Mouse (Mus musculus) hindbrain, embryonic 10.5 days (tissue): ENCODE measurements around the gene Wnk2. TPM values are rescaled to one million over a fixed set of nuclear protein-coding genes. Genes with fewer than 3 reads are reported as not detected.

Source experiments
- DNase-seq: peaks from one replicate; pipeline ENCODE4 v3.0.0-alpha.2; 2017; ENCODE audit warnings: low spot score
- H3K27ac ChIP-seq: fragments of 300-500 bp; sonication (generic); 2 replicates; pipeline ENCODE4 v1.5.1; 2016; ENCODE audit warnings: mild to moderate bottlenecking, moderate library complexity
- H3K27me3 ChIP-seq: fragments of 300-500 bp; sonication (generic); 2 replicates; pipeline ENCODE4 v1.6.1; 2016; ENCODE audit warnings: mild to moderate bottlenecking; ENCODE audit not compliant: poor library complexity, insufficient read depth, severe bottlenecking
- H3K36me3 ChIP-seq: fragments of 300-500 bp; sonication (generic); 2 replicates; pipeline ENCODE4 v1.6.1; 2016; ENCODE audit warnings: mild to moderate bottlenecking, moderate library complexity
- H3K4me1 ChIP-seq: fragments of 300-500 bp; sonication (generic); replicated peaks from 2 replicates; pipeline ENCODE4 v1.6.1; 2016; ENCODE audit warnings: mild to moderate bottlenecking
- H3K4me3 ChIP-seq: fragments of 300-500 bp; sonication (generic); 2 replicates; pipeline ENCODE4 v1.5.1; 2016; ENCODE audit warnings: mild to moderate bottlenecking, moderate library complexity
- H3K9me3 ChIP-seq: fragments of 300-500 bp; sonication (generic); 2 replicates; pipeline ENCODE4 v1.6.1; 2016; ENCODE audit warnings: mild to moderate bottlenecking, moderate library complexity
- WGBS: fragments of 180-500 bp; shearing (Covaris S2); methylation state at CpG from one replicate; pipeline ENCODE4 v1.1.7; 2016; 5-methylcytosine and 5-hydroxymethylcytosine counted together
- polyA plus RNA-seq: library from polyadenylated mRNA; unstranded; fragments of >200 nt; fragmentation: Nextera tagmentation; extraction: Ambion mirVana; gene quantifications from 2 replicates; pipeline ENCODE4 v1.2.1, GENCODE M21; 2016

The Wnk2 gene
- polyA plus RNA-seq, 1 experiment from 2014 or later: 8.5 TPM

GRCm38 (mm10) chr13:49129845-49130244, 18.0 kb downstream of the Wnk2 start:
- peak overlapping the region; percentile 13 for H3K4me3 ChIP-seq

GRCm38 (mm10) chr13:49129154-49129553, 18.7 kb downstream of the Wnk2 start:
- H3K4me3 ChIP-seq: no peak overlapping the region
- WGBS: 100% methylated on average over 1 of the region's 1 CpGs
- peaks cover 66% of the 10 kb centered on the region for H3K4me1 ChIP-seq
- no peaks in the 10 kb centered on the region for H3K9me3 ChIP-seq
- H3K27ac ChIP-seq: peak overlapping the region; percentile 64; the same call in 1 of the 2 replicates
- H3K36me3 ChIP-seq: no peaks in the 10 kb centered on the region
- no peak for DNase-seq
- no peaks in the 10 kb centered on the region for H3K27me3 ChIP-seq

More at GRCm38 (mm10) chr13:49129845-49130244, 18.0 kb downstream of the Wnk2 start:
- peak; percentile 42 for DNase-seq
- Histone ChIP-seq H3K36me3 (no peaks in the 10 kb centered on the region), H3K27ac (peak overlapping the region; percentile 71), H3K4me1 (peaks cover 68% of the 10 kb centered on the region), H3K9me3 (no peaks in the 10 kb centered on the region), H3K27me3 (no peaks in the 10 kb centered on the region)
- 7% methylated on average over 4 of the region's 4 CpGs for WGBS

- Histone ChIP-seq H3K4me3 (peak overlapping the region; percentile 21), H3K9me3 (no peaks in the 10 kb centered on the region), H3K36me3 (no peaks in the 10 kb centered on the region), H3K27me3 (no peaks in the 10 kb centered on the region), H3K27ac (peak overlapping the region; percentile 60; the same call in 1 of the 2 replicates), H3K4me1 (peaks cover 61% of the 10 kb centered on the region)
- no peak for DNase-seq
- 50% methylated on average over 15 of the region's 15 CpGs for WGBS
These were observed 19.8 kb downstream of the Wnk2 start for GRCm38 (mm10) chr13:49127844-49128631.

- H3K27me3 ChIP-seq: no peaks in the 10 kb centered on the region
- 84% methylated on average over 4 of the region's 4 CpGs for WGBS
These were observed 25.7 kb downstream of the Wnk2 start for GRCm38 (mm10) chr13:49122106-49122505.

GRCm38 (mm10) chr13:49117563-49117962, 30.3 kb downstream of the Wnk2 start:
- H3K9me3 ChIP-seq: no peaks in the 10 kb centered on the region
- no peak overlapping the region for H3K27ac ChIP-seq
- H3K36me3 ChIP-seq: no peaks in the 10 kb centered on the region
- WGBS: 88% methylated on average over 8 of the region's 8 CpGs
- H3K4me1 ChIP-seq: peaks cover 19% of the 10 kb centered on the region
- H3K4me3 ChIP-seq: no peak overlapping the region
- H3K27me3 ChIP-seq: no peaks in the 10 kb centered on the region
- DNase-seq: no peak

More at GRCm38 (mm10) chr13:49122106-49122505, 25.7 kb downstream of the Wnk2 start:
- H3K9me3 ChIP-seq: no peaks in the 10 kb centered on the region
- H3K4me3 ChIP-seq: no peak overlapping the region
- no peaks in the 10 kb centered on the region for H3K36me3 ChIP-seq
- peaks cover 7% of the 10 kb centered on the region; the same call in 1 of the 2 replicates for H3K4me1 ChIP-seq
- DNase-seq: no peak
- no peak overlapping the region for H3K27ac ChIP-seq

- 89% methylated on average over 14 of the region's 14 CpGs for WGBS
- no peak for DNase-seq
These were observed 32.9 kb downstream of the Wnk2 start for GRCm38 (mm10) chr13:49114921-49115320.

GRCm38 (mm10) chr13:49114116-49114515, 33.7 kb downstream of the Wnk2 start:
- H3K27me3 ChIP-seq: no peaks in the 10 kb centered on the region
- H3K4me3 ChIP-seq: no peak overlapping the region
- H3K9me3 ChIP-seq: no peaks in the 10 kb centered on the region
- 77% methylated on average over 4 of the region's 4 CpGs for WGBS
- H3K27ac ChIP-seq: no peak overlapping the region
- peaks cover 15% of the 10 kb centered on the region for H3K4me1 ChIP-seq
- H3K36me3 ChIP-seq: no peaks in the 10 kb centered on the region
- DNase-seq: no peak

More at GRCm38 (mm10) chr13:49114921-49115320, 32.9 kb downstream of the Wnk2 start:
- H3K36me3 ChIP-seq: no peaks in the 10 kb centered on the region
- H3K9me3 ChIP-seq: no peaks in the 10 kb centered on the region
- peaks cover 15% of the 10 kb centered on the region for H3K4me1 ChIP-seq
- no peak overlapping the region for H3K27ac ChIP-seq
- no peaks in the 10 kb centered on the region for H3K27me3 ChIP-seq
- no peak overlapping the region for H3K4me3 ChIP-seq

GRCm38 (mm10) chr13:49113345-49113744, 34.5 kb downstream of the Wnk2 start:
- no peaks in the 10 kb centered on the region for H3K9me3 ChIP-seq
- H3K27ac ChIP-seq: no peak overlapping the region
- DNase-seq: no peak

GRCm38 (mm10) chr13:49112652-49113051, 35.2 kb downstream of the Wnk2 start:
- DNase-seq: no peak
- Histone ChIP-seq H3K27ac (no peak overlapping the region), H3K4me3 (no peak overlapping the region), H3K4me1 (peaks cover 15% of the 10 kb centered on the region), H3K27me3 (no peaks in the 10 kb centered on the region), H3K36me3 (0 out of 2 replicates have a peak, but pooled peaks cover under 1% of the 10 kb centered on the region), H3K9me3 (no peaks in the 10 kb centered on the region)
- 85% methylated on average over 8 of the region's 8 CpGs for WGBS

More at GRCm38 (mm10) chr13:49113345-49113744, 34.5 kb downstream of the Wnk2 start:
- 59% methylated on average over 4 of the region's 4 CpGs for WGBS
- Histone ChIP-seq H3K36me3 (no peaks in the 10 kb centered on the region), H3K4me3 (no peak overlapping the region), H3K27me3 (no peaks in the 10 kb centered on the region), H3K4me1 (peaks cover 15% of the 10 kb centered on the region)

- no peaks in the 10 kb centered on the region for H3K27me3 ChIP-seq
- 71% methylated on average over 3 of the region's 3 CpGs for whole genome bisulfite sequencing
- H3K4me3 ChIP-seq: no peak overlapping the region
- no peak overlapping the region for H3K27ac ChIP-seq
- peaks cover 3% of the 10 kb centered on the region; the same call in 1 of the 2 replicates for H3K9me3 ChIP-seq
- peaks cover 15% of the 10 kb centered on the region for H3K4me1 ChIP-seq
- peaks cover 16% of the 10 kb centered on the region for H3K36me3 ChIP-seq
- no peak for DNase-seq
These were observed 38.1 kb downstream of the Wnk2 start for GRCm38 (mm10) chr13:49109665-49110064.

GRCm38 (mm10) chr13:49108119-49108846, 39.5 kb downstream of the Wnk2 start:
- no peaks in the 10 kb centered on the region for H3K27me3 ChIP-seq
- H3K27ac ChIP-seq: no peak overlapping the region
- no peak for DNase-seq
- peaks cover 16% of the 10 kb centered on the region for H3K36me3 ChIP-seq
- peaks cover 10% of the 10 kb centered on the region for H3K4me1 ChIP-seq
- 86% methylated on average over 8 of the region's 8 CpGs for WGBS
- no peak overlapping the region for H3K4me3 ChIP-seq
- H3K9me3 ChIP-seq: peaks cover 3% of the 10 kb centered on the region; the same call in 1 of the 2 replicates

- Histone ChIP-seq H3K27ac (no peak overlapping the region), H3K27me3 (no peaks in the 10 kb centered on the region), H3K4me1 (peaks cover 13% of the 10 kb centered on the region), H3K36me3 (peaks cover 35% of the 10 kb centered on the region), H3K9me3 (peaks cover 3% of the 10 kb centered on the region; the same call in 1 of the 2 replicates), H3K4me3 (no peak overlapping the region)
- no peak for DNase-seq
- 76% methylated on average over 1 of the region's 1 CpGs for WGBS
These were observed 43.9 kb downstream of the Wnk2 start for GRCm38 (mm10) chr13:49103913-49104312.

- no peak overlapping the region; the same call in 1 of the 2 replicates for H3K27ac ChIP-seq
- no peak overlapping the region for H3K4me3 ChIP-seq
- peaks cover 13% of the 10 kb centered on the region for H3K4me1 ChIP-seq
- no peak for DNase-seq
- 80% methylated on average over 7 of the region's 7 CpGs for WGBS
- H3K9me3 ChIP-seq: peaks cover 3% of the 10 kb centered on the region; the same call in 1 of the 2 replicates
- peaks cover 42% of the 10 kb centered on the region for H3K36me3 ChIP-seq
- no peaks in the 10 kb centered on the region for H3K27me3 ChIP-seq
These were observed 44.6 kb downstream of the Wnk2 start for GRCm38 (mm10) chr13:49103235-49103634.
